Mouse (Mus musculus): ENCODE results near the gene Stk32c.

The Stk32c gene

GRCm38 (mm10) chr7:139200108-139200507 is 13.0 kb downstream of the Stk32c start:
- DNase-seq (ENCODE audit: low read depth, low spot score), result peak; percentile 45

GRCm38 (mm10) chr7:139197022-139197421 is 16.1 kb downstream of the Stk32c start:
- DNase-seq (ENCODE audit: low read depth, low spot score), result no peak

- no peak for DNase-seq (ENCODE audit: low read depth, low spot score)
Measured at GRCm38 (mm10) chr7:139191619-139192018, 21.5 kb downstream of the Stk32c start.

GRCm38 (mm10) chr7:139190616-139191015 is 22.5 kb downstream of the Stk32c start:
- DNase-seq (ENCODE audit: low read depth, low spot score), result no peak

GRCm38 (mm10) chr7:139188634-139189207 is 24.4 kb downstream of the Stk32c start:
- no peak for DNase-seq (ENCODE audit: low read depth, low spot score)

- DNase-seq (ENCODE audit: low read depth, low spot score), result peak; percentile 55
Measured at GRCm38 (mm10) chr7:139187771-139188633, 25.1 kb downstream of the Stk32c start.

GRCm38 (mm10) chr7:139187277-139187676 is 25.8 kb downstream of the Stk32c start:
- DNase-seq (ENCODE audit: low read depth, low spot score), result no peak

GRCm38 (mm10) chr7:139186436-139186835 is 26.7 kb downstream of the Stk32c start:
- DNase-seq (ENCODE audit: low read depth, low spot score), result no peak

- DNase-seq (ENCODE audit: low read depth, low spot score), result no peak
Measured at GRCm38 (mm10) chr7:139185971-139186370, 27.1 kb downstream of the Stk32c start.

- no peak for DNase-seq (ENCODE audit: low read depth, low spot score)
Measured at GRCm38 (mm10) chr7:139184846-139185245, 28.3 kb downstream of the Stk32c start.

- DNase-seq (ENCODE audit: low read depth, low spot score), result no peak
Measured at GRCm38 (mm10) chr7:139184396-139184795, 28.7 kb downstream of the Stk32c start.

GRCm38 (mm10) chr7:139180058-139180457 is 33.0 kb downstream of the Stk32c start:
- DNase-seq (ENCODE audit: low read depth, low spot score), result no peak

GRCm38 (mm10) chr7:139179299-139179698 is 33.8 kb downstream of the Stk32c start:
- DNase-seq (ENCODE audit: low read depth, low spot score), result no peak

GRCm38 (mm10) chr7:139169143-139169542 is 44.0 kb downstream of the Stk32c start:
- no peak for DNase-seq (ENCODE audit: low read depth, low spot score)

GRCm38 (mm10) chr7:139164410-139164809 is 48.7 kb downstream of the Stk32c start:
- no peak for DNase-seq (ENCODE audit: low read depth, low spot score)

GRCm38 (mm10) chr7:139158956-139159355 is 54.2 kb downstream of the Stk32c start:
- no peak for DNase-seq (ENCODE audit: low read depth, low spot score)

- DNase-seq (ENCODE audit: low read depth, low spot score), result no peak
Measured at GRCm38 (mm10) chr7:139158549-139158948, 54.6 kb downstream of the Stk32c start.

GRCm38 (mm10) chr7:139157541-139157940 is 55.6 kb downstream of the Stk32c start:
- DNase-seq (ENCODE audit: low read depth, low spot score), result peak; percentile 7

- peak; percentile 8 for DNase-seq (ENCODE audit: low read depth, low spot score)
Measured at GRCm38 (mm10) chr7:139156341-139157058, 56.6 kb downstream of the Stk32c start.

GRCm38 (mm10) chr7:139152927-139153326 is 60.2 kb downstream of the Stk32c start:
- peak; percentile 2 for DNase-seq (ENCODE audit: low read depth, low spot score)

- DNase-seq (ENCODE audit: low read depth, low spot score), result peak; percentile 75
Measured at GRCm38 (mm10) chr7:139151116-139151515, 62.0 kb downstream of the Stk32c start.

GRCm38 (mm10) chr7:139149373-139149772 is 63.7 kb downstream of the Stk32c start:
- no peak for DNase-seq (ENCODE audit: low read depth, low spot score)
